Mouse (Mus musculus) frontal cortex, adult (tissue): ENCODE results near the gene Tenm2.
A peak's percentile ranks its signal among the peaks of the same experiment; 100 is the strongest.

ENCODE experiments used
- ATAC-seq: cut with Nextera tagmentation; 2 replicates; pipeline ENCODE4 v1.9.2; 2017; ENCODE audit warnings: mild to moderate bottlenecking, moderate library complexity, mixed read lengths; ENCODE audit not compliant: low TSS enrichment

Gene Tenm2

DNA sequence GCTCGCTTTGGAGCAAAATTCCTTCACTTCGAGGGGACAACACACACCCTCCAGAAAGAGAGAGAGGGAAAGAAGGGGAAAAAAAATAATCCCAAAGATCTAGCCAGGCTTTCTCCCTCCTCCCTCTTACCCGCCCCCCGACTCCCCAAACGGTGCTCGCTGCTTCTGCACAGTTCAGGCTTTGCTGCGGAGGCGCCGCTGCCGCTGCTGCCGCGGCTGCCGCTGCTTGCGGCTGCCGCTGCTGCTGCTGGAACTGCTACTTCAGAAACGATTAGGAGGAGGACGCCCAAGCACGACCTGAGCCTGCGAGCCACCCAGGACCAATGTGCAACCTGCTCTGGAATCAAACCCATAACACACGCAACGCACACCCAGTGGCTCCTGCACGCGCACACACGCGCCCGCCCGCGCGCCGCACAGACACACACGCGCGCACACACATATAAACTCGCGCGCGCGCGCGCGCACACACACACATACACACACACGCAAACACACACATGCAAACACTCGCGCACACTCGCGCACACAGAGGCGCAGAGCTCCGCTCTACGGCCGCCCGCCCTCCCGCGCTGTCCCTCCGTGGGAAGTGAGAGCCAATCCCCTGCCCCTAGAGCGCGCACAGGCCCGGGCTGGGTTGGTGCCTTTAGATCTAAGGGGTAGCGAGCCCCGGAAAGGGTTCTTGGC, at the start of gene Tenm2:
Gene Tenm2, minus strand, starts transcription at position 51 of the 687 bp plus-strand sequence.
- ATAC-seq: peak; percentile 64

DNA sequence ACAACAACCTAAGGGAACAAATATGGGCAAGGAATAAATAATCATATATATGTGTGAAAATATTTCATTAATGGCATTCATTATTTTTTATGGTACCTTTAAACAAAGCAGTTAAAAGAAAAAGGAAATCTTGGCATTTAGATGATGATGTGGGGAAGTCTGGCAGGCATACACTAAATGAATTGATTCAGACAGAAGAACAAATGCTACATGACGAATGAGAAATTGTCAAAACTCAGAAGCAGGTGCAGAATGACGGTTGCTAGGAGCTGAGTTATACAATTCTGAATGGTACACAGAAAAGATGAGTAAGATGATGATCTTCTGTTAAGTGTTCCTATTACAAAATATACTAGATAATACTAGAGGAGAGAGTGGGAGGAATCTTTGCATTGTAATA, 49.4 kb upstream of the Tenm2 start:
- no peak for ATAC-seq

DNA sequence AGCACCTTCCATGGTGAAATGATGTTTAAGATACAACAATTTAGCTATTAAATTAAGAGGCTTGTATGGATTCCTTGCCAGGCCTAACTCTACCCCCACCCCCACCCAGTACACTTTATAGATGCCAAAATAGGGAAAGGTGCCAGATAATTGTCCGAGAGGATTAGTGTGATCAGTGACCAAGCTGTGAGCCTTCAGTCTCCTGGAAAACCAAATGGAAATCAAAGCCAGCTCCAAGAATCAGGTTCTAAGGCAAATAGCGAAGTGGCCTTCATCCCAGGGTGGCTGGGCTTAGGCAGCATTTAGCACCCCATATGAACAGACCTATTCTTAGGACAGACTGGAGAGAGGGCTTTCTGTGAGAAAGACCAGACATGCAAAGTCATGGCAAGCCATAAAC, 13.0 kb upstream of the Tenm2 start:
- no peak for ATAC-seq

DNA sequence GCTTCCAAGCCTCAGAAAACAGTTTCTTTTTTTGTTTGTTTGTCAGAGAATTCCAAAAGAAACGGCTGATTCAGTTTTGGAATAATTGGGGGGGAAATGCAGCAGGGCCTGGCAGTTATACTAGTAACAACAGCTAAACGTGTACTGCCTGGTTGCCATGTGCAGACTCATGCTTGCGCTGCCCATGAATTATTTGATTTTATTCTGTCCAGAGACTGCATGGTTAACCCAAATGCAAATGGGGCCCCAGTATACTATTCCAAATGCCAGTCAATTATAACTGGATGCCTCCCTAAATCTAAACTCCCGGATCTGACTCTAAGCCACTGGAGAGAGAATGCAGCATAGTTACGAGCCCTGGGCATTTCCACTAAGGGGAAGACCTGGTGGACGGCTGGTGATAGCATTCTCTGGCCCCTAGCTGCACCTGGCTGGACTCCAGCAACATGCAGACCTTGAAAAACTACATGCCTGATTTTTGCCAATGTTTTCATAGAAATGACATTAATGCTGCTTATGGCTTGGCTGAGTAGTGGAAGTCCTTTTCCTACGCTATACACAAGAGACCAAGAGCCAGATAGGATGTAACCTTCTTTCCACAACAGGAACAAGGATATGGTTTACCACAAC, 1.4 kb upstream of the Tenm2 start:
- peak; percentile 42 for ATAC-seq

DNA sequence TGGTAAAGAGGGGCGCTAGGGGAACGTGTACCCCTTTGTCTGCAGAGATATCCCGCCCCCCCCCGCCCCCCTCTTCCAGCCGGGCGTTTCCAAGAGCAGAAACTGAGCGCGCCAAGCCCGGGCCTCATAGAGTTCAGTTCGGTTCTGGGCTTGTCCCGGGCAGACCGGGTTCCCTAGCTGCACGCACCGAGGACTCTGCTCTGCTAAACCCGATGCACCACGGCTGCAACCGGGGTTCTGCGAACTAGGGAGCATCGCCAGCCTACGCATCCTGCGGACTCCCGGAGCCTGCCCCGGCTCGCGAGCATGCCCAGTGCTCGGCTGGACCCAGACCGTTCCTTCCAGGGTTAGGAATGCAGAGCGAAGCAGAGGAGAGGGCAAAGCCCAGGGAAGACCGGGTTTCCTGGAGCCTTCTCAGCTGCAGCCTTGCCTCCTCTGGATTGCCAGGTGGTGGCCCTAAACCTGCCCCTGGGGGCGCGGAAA, 878 bp upstream of the Tenm2 start:
- peak; percentile 60 for ATAC-seq

DNA sequence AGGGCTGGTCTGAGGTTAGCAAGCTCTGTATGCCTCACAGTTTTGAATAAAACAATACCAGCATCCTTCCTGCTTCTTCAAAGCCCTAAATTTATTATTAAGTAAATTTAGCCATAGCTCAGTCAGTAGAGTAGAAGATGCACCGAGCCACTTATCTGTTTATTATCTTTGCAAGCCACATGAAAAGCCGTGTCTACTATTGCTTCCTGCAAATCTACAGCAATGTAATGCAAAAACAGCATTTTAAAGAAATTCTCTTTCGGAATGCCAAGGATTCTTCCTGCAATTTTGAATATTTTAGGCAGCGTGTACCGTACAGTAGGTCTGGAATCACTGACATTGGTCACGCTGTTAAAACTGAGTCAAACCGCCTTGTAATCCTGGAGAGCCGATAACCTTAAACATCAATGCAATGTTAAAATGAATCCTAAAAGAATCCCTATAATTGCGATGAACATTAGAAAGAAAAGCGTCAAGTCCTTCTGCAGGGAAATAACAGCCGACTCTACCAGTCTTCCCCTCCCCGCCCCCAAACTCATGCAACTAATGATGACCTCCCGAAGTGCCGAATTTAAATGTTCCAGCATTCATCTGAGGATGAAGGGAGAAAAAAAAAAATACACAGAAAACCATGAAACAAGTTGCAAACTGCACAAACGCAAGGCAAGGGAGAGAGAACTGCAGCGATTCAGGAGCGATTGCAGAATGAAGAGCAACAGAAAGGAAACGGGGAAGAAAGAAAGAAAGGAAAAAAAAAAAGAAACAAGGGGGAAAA, 556 bp downstream of the Tenm2 start:
- no peak for ATAC-seq

DNA sequence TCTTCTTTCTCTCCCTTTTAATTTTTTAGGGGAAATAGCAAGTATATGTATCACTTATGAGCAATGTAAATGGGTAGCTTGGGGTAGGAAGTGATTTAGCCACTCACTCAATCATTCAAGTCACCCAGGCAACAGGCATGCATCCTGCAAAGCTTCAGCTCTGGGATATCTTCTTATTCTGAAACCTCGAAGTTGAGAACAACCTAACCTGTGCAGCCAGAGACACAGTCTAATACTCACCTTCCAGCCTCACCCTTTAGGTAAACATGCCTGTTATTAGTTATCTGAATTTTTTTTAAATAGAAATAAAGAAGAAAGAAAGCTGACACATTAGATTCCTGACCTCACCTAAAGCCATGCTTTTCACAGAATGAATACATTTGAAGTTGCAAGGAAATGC, 8.4 kb downstream of the Tenm2 start:
- no peak for ATAC-seq

DNA sequence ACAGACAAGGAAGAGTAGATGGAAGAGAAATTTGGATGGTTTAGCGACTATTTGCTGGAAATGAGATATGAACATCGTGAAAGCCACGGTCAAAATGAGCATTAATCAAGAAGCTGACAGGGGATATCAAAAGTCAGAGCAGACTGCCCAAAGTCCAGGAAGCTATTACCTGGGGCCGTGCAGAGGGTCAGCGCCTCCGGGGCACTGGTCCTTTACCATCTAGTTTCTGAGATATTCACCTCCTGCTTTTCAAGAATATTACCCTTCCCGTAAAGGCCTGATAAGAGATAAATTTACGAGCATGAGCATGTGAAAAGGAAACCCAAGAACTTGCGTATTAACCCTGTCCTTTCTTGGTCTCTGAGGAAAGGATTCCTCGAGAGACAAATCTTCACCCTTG, 8.8 kb downstream of the Tenm2 start:
- ATAC-seq: no peak

DNA sequence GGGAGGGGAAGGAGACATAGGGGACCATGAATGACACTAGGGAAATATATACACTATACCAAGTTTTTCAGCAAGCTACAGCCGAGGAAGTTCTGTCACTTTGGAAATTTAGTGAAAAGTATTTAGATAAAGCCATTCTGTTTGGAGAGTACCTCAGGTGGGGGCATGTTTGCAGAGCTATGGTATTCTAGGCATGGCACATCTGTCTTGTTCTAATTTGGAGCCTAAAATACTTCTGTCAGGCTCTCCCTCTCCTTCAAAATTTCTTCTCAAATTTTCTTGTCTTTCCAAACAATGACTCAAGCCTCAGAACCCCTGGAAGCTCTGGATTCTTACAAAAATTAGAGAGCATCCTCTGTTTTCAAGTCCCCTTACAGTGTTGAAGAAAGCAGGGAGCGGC, 13.0 kb downstream of the Tenm2 start:
- peak; percentile 86 for ATAC-seq

DNA sequence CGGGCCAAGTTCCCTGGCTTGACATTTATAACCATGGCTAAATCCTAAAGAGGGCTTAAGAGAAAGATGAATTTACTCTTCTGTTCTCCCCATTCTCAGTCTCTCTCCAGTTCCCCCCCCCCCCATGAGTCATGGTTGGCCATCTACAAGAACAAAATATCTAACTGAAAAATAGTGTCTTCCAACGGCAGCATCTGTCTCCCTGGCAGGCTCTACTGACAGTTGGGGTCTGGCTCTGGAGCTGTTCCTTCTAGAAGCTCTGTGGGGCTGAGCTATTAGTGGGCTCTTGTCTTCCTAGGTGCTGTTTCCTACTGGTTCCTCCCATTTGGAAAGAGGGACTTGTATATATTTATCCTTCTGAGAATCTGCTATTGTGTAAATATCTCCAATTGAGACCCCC, 13.7 kb downstream of the Tenm2 start:
- ATAC-seq: peak; percentile 80

DNA sequence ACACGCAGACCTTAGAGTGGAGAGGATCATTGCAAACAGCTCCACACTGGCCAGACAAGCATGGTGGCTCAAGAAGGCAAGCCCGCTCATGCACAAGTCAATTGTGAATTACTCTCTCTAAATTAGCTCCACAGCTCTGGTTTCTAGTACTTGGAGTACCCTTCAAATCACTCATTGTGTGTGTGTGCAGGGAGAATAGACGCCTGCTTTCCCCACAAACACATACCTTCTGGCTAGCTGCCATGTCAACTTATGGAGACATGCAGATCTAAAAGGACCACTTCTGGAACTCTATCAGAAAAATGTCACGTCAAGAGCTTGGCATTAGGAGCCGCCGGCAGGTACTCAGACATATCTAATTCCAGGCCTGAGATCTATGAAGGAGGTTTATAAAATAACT, 14.8 kb downstream of the Tenm2 start:
- ATAC-seq: no peak

DNA sequence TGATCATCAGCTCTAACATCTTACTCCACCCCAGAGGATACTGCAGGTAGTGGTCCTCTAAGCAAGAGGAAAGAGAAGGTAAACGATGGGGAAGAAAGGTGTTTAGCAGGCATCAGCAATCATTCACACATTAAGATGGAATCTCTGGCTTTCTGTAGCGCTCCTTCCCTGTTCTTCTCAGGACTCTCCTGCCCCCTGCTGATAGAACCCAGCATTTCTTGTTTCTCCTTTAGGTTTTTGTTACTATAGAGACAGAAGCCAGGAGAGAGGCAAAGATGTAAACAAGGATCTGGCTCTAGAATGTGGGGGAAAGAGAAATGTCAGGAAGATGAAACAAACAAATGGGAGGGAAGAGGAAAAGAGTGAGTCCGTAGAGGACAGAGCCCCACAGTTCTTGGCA, 49.6 kb downstream of the Tenm2 start:
- peak; percentile 97 for ATAC-seq

DNA sequence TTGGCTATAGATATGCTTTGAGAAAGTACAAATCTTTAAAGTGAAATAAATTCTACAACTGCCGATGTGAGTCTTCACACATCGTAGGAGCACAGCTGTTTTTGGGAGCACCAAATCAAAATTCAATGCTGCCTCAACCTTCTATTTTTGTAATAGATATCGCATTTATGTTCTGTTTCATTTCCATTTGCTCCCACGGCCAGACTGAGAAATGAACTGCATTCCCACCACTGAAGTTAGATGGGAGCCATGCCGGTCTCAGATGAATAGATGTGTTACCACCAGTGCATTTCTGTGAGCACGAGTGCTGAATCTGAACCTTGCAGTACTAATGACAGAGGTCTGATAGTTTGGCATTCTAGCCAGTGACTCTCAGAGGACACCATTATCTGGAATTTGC, 58.3 kb downstream of the Tenm2 start:
- peak; percentile 73 for ATAC-seq

DNA sequence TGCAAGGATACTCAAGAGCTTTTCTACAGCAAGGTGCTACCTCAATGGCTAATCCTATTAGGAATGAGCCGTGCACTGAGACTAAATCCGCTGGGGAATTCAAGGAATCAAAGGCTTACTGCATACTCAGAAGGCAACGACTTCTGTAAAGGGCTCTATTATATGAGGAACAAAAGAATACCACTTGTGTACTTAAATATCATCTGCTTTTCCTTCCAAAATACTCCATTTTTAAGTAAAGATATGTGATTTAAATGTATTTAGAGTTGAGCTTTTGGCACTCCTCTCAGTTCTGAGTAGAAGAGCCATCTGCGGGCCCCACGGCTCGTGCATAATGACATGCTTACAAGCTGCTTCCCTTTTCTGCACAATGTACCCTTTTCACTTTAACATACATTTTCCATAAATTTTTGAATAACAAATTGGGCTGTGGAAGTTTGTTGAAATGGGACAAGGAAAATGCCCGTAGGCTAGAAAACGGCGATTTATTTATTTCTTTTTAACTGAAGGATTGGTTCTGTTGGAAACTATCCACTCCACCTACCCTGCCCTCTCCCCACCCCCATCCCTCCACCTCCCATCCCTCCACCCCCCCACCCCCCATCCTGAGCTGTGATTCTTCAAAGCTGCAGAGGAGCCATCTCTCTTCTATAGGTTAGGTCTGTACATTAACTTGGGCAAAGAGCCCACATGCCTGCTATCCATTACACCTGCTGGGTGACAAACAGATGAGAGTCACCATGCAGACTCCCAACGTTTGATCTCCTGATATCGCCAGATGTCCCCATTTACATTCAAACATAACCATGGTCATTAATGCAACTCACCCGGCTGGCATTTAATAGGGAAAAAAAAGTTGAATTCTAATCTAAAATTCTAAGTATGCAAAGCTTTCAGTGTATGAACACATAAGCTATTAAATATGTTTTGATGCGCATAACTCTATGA, 81.6 kb downstream of the Tenm2 start:
- peak; percentile 96 for ATAC-seq

DNA sequence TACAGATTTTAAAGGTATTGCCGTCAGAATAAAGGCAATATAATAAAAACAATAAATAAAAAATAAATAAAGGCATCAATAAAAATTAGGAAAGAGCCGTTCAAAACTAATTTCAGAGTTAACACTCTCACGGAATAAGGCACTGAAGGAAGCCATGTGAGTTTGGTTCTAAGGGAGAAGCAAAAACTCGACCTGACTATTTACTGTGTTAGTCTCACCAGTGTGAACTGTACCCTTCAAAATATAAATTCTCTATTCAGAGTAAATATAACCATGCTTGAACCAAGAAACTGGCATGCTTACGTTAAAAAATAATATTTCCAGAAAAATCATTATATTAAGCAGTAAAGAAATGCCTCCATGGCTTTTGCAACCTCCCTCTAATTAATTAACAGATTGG, 82.4 kb downstream of the Tenm2 start:
- ATAC-seq: no peak

DNA sequence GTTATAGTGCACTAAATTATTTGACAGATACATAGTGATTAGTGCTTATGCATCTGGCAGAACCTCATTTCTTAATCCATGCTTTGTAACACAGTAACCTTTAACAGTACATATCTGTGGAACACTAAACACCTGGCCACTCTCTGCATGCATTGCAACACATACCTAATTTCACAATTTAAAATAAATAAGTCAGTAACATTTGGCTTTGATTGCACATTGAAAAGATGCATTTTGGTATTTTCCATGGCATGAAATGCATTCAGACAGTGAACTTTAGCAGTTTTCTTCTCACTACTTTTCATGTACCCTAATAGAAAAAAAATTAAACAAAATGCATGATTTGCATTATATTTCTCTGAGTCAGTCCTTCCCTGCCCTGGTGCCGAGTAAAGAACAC, 85.8 kb downstream of the Tenm2 start:
- ATAC-seq: no peak

DNA sequence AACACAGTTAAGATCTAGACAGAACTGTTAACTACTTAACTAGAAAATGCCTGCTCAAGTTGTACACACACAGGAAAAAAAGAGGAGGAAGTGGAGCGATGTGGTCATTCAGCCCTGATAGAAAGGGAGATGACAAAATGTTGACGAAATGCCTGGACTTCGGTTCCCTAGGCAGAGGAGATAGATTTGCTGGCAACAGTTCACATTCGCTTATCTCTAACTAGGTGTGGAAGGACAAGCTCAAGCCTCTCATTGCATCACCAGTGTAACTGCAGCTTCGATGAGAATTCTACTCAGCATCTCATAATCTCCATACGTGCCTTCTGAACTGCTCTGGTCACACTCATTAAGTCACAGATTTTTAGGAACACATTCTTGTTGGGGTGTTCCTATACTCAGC, 91.8 kb downstream of the Tenm2 start:
- ATAC-seq: peak; percentile 35; the same call in 1 of the 2 replicates

DNA sequence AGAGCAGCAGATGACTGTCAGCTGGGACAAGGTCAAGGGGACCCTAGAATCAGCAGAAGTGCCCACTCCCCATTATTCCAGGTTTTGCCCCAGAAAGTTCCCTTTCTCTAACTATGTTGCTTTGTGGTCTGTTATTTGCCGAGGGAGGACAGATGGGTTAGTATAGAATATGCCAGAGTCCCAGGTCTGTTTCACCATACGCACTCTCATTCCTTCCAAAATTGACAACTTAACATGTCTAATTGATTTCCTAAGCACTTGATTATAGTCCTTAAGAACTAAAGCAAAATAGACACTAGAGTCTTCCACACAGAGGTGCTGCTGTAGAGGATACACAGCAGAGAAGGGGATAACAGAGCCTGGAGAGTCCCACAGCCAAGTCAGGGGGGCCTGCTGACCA, 92.3 kb downstream of the Tenm2 start:
- ATAC-seq: 0 out of 2 replicates have a peak, but pooled peaks have one; percentile 17

DNA sequence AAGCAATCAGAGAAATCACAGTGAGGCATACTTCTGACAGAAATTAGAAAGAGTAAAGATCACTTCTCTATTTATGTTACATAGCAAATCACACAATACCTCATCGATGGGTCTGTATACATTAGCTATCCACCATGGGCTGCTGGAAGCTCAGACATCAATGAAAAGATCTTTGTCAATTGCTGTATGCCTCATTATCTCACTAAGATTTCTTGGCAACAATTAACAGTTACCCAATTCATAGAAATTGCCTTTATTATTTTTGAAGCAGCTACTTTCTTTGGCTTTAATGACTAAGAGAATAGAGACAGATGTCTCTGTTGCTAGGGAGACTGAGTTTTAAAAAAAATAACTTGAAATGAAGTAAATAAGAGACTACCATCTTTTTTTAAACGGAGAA, 106.9 kb downstream of the Tenm2 start:
- no peak for ATAC-seq

DNA sequence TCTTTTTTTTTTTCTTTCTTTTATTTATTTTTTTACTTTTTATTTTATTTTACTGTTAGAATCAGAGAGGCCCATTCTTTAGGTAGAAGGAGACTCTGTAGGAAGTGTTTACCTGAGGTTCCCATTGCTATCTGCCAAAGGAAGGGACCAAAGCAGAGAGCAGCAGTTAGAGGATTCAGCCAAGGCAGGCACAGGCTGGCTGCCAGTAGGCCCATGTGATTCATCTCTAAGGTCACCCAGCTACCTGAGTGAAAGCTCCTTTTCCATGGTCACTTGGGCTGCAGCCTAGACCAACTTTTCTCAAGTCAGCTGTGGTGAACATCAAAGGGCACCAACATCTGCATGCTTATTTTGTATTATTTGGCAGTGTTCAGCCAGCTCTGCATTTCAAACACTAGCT, 117.7 kb downstream of the Tenm2 start:
- ATAC-seq: no peak

DNA sequence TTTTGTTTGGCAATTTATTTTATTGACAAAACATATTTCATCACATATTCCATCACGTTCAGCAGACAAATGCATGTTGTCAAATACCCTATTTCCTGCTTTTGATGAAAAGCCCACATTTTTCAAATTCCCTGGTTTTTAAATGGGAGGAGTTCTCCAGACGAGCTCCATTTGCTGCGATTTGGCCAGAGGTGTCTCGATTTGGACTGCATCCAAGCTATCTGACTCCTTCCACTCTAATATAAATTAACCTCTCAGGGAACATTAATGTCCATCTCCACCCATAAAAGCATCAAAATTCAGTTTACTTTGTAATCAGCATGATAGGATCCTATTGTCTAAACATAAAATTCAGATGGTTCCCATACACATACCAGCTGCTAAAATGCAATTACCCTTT, 120.6 kb downstream of the Tenm2 start:
- no peak for ATAC-seq

DNA sequence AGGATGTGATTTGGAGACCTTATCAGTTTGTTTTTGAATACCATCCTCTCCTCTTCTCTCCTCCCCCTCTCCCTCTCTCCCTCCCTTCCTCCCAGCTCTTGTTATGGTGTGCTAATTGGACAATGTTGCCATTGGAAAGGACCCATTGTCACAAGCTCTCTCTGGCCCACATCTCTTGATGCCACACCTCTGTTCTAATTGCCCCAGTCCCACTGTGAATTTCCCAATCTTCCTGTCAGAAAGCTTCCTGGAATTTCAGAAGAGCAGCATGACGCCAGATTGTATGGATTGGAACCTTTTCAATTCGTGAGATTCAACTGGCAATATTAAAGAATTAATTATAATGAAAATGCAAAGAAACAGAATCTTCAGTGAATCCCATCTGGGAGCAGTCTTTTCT, 128.7 kb downstream of the Tenm2 start:
- ATAC-seq: no peak
